Mouse (Mus musculus): ENCODE data around the gene Acer3. TPM values are rescaled to one million over a fixed set of nuclear protein-coding genes. Genes with fewer than 3 reads are reported as not detected.

Gene Acer3
- polyA plus RNA-seq, 1 experiment from 2014 or later, result 23.2 TPM

DNA sequence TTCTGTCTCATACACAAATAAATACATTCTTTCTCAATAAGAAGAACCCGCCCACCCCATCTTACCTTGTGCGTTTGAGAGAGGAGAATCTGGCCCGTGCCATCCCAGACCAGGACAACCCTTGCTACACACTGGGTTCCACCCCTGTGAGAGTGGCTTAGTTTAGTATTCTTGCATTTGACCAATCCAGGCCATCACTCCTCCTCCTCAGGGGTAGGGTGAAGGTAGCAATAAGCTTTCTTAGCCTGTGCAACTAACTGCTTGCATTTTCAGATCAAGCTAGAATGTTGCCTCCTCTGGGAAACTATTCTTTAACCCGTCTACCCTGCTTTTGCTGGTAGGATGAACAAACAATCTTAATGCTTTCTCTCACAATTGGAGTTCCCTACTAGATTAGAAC, 121.6 kb downstream of the Acer3 start, which contains the start of gene B3gnt6:
Gene B3gnt6 (minus strand): TSS at position 101 of the 400 bp plus-strand sequence.
- H3K36me3 ChIP-seq (ENCODE audit: control insufficient read depth, insufficient read depth), result no peaks in the 10 kb centered on the region
- H3K4me2 ChIP-seq (ENCODE audit: low read depth, low read length), result no peak within 1 kb of the TSS
- H3K4me3 ChIP-seq (ENCODE audit: low read depth, low read length), result no peak within 1 kb of the TSS
- H3K9me3 ChIP-seq (replicated peaks; ENCODE audit: control insufficient read depth, low read length), result no peaks in the 10 kb centered on the region
- ATAC-seq (ENCODE audit: low read depth), result no peak
- 73% methylated on average over 4 of the region's 4 CpGs for WGBS (ENCODE audit: insufficient replicate concordance)
- no peak within 1 kb of the TSS for H3K9ac ChIP-seq (ENCODE audit: low read depth, low read length)
- H3K4me1 ChIP-seq (ENCODE audit: control insufficient read depth, low read depth, low read length), result peaks cover under 1% of the 10 kb centered on the region
- H3K27ac ChIP-seq (ENCODE audit: low read length), result no peak within 1 kb of the TSS
- peaks cover 20% of the 10 kb centered on the region for H3K27me3 ChIP-seq (ENCODE audit: control insufficient read depth, insufficient read depth, low read depth, low read length)

DNA sequence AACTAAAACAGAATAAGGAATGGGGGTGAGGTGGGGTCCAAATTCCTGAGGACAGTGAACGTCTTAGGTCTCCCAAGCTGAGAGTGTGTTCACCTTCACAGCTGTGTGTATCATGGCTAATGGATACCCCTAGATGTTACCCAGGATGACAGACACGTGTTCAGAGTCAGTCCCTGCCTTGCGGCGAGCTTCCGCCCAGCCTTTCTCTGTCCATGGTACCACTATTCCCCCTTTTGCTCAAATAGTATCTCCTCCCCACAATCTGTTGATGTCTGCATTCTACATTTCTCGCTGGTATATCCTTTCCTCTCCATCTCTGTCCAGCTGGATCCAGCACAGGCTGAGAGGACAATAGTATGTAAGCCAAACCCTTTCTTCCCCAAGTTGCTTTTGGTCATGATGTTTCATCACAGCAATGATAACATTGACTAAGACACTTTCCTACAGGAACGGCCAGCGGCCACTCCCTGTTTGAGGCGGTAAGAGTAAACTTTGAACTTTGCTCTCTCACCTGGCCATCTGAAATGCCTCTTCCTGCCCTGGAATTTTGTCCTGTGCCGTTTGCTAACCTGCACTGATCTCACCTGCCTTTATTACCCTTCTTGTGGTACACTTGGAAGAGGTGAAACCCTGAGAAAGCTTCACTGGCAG, 125.7 kb downstream of the Acer3 start:
- peaks cover 45% of the 10 kb centered on the region for H3K27me3 ChIP-seq (ENCODE audit: control insufficient read depth, insufficient read depth, low read depth, low read length)
- 23% methylated on average over 10 of the region's 10 CpGs for WGBS (ENCODE audit: insufficient replicate concordance)
- no peak for ATAC-seq (ENCODE audit: low read depth)

DNA sequence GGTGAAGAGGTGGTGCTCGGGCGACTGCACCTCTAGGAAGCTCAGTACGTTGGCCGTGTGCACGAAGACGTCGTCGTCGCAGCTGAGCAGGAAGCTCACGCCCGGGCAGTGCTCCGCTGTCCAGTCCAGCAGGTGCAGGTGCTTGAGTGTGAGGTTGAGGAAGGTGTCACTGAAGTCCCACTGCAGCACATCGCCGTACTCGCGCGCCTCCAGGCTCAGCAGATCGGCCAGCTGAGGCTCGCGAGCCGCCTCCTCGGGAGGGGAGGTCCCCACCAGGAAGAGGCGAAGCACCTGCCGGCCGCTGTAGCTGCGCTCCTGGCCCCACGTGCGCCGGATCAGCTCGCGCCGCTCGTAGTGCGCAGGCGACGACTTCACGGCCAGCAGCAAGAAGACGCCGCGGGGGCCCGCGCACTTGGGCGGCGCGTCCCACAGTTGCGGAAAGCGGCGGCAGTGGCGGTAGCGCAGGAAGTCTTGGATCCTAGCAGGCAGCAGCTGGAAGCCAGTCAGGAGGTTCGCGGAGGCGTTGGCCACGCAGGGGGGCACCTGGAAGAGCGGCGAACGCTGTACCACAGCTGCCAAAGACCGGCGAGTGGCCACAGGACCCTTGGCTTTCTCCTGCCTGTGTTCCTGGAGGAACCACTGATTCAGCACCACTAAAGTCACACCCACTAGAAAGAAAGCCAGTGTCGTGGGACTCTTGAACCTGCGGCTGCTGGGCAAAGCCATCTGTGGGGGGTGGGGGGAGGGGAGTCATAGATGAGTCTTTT, 126.8 kb downstream of the Acer3 start:
- peak overlapping the region; percentile 39 for H3K4me3 ChIP-seq (ENCODE audit: low read depth, low read length)
- H3K27ac ChIP-seq (ENCODE audit: low read length), result no peak overlapping the region
- no peak overlapping the region for H3K9ac ChIP-seq (ENCODE audit: low read depth, low read length)
- ATAC-seq (ENCODE audit: low read depth), result no peak
- WGBS (ENCODE audit: insufficient replicate concordance), result 2% methylated on average over 61 of the region's 61 CpGs
- H3K36me3 ChIP-seq (ENCODE audit: control insufficient read depth, insufficient read depth), result no peaks in the 10 kb centered on the region
- peaks cover 45% of the 10 kb centered on the region for H3K27me3 ChIP-seq (ENCODE audit: control insufficient read depth, insufficient read depth, low read depth, low read length)
- peak overlapping the region; percentile 50 for H3K4me2 ChIP-seq (ENCODE audit: low read depth, low read length)
- peaks cover 17% of the 10 kb centered on the region for H3K4me1 ChIP-seq (ENCODE audit: control insufficient read depth, low read depth, low read length)
- no peaks in the 10 kb centered on the region for H3K9me3 ChIP-seq (replicated peaks; ENCODE audit: control insufficient read depth, low read length)

More for the DNA sequence above, 125.7 kb downstream of the Acer3 start:
- Histone ChIP-seq H3K4me1 (ENCODE audit: control insufficient read depth, low read depth, low read length) (peaks cover 11% of the 10 kb centered on the region), H3K9ac (ENCODE audit: low read depth, low read length) (no peak overlapping the region), H3K27ac (ENCODE audit: low read length) (no peak overlapping the region), H3K4me3 (ENCODE audit: low read depth, low read length) (no peak overlapping the region), H3K9me3 (replicated peaks; ENCODE audit: control insufficient read depth, low read length) (no peaks in the 10 kb centered on the region), H3K4me2 (ENCODE audit: low read depth, low read length) (no peak overlapping the region), H3K36me3 (ENCODE audit: control insufficient read depth, insufficient read depth) (no peaks in the 10 kb centered on the region)

DNA sequence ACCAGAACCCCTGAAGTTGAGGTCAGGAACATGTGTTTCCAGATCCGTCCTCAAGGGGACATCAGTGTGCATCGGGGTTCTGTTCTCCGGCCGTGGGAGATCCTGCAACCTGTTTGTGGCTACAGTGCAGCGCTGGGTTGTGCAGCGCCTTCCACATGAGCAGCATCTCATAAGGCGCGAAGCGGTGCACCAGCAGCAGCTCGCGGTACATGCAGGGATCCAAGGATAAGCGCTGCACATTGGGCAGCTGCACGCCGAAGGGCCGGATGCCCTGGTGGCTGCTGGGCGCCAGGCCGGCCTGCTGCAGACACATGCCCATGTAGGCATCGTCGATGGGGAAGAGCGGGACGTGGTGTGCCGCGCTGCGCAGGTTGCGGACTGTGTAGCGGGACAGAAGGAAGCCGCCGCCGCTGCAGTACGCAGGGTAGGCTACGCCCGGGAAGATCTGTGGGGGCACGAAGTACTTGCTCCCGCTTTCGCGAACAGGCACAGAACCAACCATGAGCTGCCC, 127.4 kb downstream of the Acer3 start:
- H3K36me3 ChIP-seq (ENCODE audit: control insufficient read depth, insufficient read depth), result no peaks in the 10 kb centered on the region
- no peak overlapping the region for H3K9ac ChIP-seq (ENCODE audit: low read depth, low read length)
- 4% methylated on average over 36 of the region's 36 CpGs for WGBS (ENCODE audit: insufficient replicate concordance)
- H3K27ac ChIP-seq (ENCODE audit: low read length), result no peak overlapping the region
- H3K27me3 ChIP-seq (ENCODE audit: control insufficient read depth, insufficient read depth, low read depth, low read length), result peaks cover 45% of the 10 kb centered on the region
- ATAC-seq (ENCODE audit: low read depth), result peak; percentile 26; the same call in 1 of the 2 replicates
- peaks cover 17% of the 10 kb centered on the region for H3K4me1 ChIP-seq (ENCODE audit: control insufficient read depth, low read depth, low read length)
- H3K4me3 ChIP-seq (ENCODE audit: low read depth, low read length), result peak overlapping the region; percentile 39
- no peaks in the 10 kb centered on the region for H3K9me3 ChIP-seq (replicated peaks; ENCODE audit: control insufficient read depth, low read length)
- H3K4me2 ChIP-seq (ENCODE audit: low read depth, low read length), result peak overlapping the region; percentile 50

DNA sequence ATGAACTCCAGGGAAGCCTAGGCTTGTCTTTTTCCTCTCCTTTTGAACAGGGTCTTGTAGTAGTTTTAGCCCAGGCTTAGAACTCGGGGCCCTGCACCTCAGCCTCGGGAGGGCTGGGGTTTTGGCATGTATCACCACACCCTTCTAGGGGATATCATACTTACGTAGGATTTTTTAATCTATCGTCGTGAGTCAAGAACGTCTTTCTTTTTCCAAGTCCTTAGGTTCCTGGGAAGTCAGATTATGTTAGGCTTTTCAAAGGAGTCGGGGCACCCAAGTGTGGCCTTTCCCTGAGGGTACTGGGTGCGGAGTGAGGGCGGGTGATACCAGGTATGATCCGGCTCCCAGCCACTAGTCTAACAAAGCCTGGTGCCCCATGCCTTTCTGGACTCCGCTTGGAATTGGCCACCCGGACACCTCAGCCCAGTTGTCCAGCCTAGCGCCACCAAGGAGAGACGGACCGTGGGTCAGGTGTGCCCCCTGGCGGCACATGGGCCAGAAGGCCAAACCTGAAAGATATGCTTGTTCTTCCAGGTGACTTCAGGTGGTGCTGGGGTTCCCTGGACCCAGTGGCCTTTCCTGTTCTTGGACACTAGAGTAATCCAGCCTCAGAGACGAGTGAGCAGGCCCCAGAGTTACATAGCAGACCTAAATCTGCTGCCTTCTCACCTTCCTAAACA, 129.3 kb downstream of the Acer3 start:
- H3K27ac ChIP-seq (ENCODE audit: low read length), result no peak overlapping the region
- ATAC-seq (ENCODE audit: low read depth), result peak; percentile 22; the same call in 1 of the 2 replicates
- peaks cover 45% of the 10 kb centered on the region for H3K27me3 ChIP-seq (ENCODE audit: control insufficient read depth, insufficient read depth, low read depth, low read length)
- H3K4me3 ChIP-seq (ENCODE audit: low read depth, low read length), result no peak overlapping the region
- H3K9ac ChIP-seq (ENCODE audit: low read depth, low read length), result no peak overlapping the region
- no peaks in the 10 kb centered on the region for H3K36me3 ChIP-seq (ENCODE audit: control insufficient read depth, insufficient read depth)
- WGBS (ENCODE audit: insufficient replicate concordance), result 53% methylated on average over 17 of the region's 17 CpGs
- H3K4me2 ChIP-seq (ENCODE audit: low read depth, low read length), result no peak overlapping the region
- peaks cover 17% of the 10 kb centered on the region for H3K4me1 ChIP-seq (ENCODE audit: control insufficient read depth, low read depth, low read length)
- no peaks in the 10 kb centered on the region for H3K9me3 ChIP-seq (replicated peaks; ENCODE audit: control insufficient read depth, low read length)

DNA sequence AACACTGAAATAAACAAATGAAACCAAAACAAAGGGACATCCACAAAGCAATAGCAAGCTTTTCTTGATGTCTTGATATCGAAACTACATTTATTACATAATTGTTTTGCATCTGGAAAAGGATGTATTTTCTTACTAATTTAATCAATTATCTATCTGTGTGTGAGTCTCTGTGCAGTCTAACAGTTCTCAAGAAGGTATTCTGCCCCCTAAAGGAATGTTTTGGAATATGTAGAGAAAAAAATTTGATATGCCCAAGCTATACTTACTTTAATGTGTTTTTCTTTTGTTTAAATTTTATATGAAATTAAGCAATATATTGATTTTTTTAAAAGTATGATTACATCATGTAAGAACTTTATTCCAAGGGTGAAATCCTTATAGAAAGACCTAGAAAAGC, 130.4 kb downstream of the Acer3 start:
- H3K4me3 ChIP-seq (ENCODE audit: low read depth, low read length), result no peak overlapping the region
- no peak overlapping the region for H3K27ac ChIP-seq (ENCODE audit: low read length)
- H3K36me3 ChIP-seq (ENCODE audit: control insufficient read depth, insufficient read depth), result no peaks in the 10 kb centered on the region
- peaks cover 37% of the 10 kb centered on the region for H3K27me3 ChIP-seq (ENCODE audit: control insufficient read depth, insufficient read depth, low read depth, low read length)
- H3K4me2 ChIP-seq (ENCODE audit: low read depth, low read length), result no peak overlapping the region
- H3K4me1 ChIP-seq (ENCODE audit: control insufficient read depth, low read depth, low read length), result peaks cover 17% of the 10 kb centered on the region
- ATAC-seq (ENCODE audit: low read depth), result no peak
- no peaks in the 10 kb centered on the region for H3K9me3 ChIP-seq (replicated peaks; ENCODE audit: control insufficient read depth, low read length)
- no peak overlapping the region for H3K9ac ChIP-seq (ENCODE audit: low read depth, low read length)
- 54% methylated on average over 1 of the region's 1 CpGs for WGBS (ENCODE audit: insufficient replicate concordance)

DNA sequence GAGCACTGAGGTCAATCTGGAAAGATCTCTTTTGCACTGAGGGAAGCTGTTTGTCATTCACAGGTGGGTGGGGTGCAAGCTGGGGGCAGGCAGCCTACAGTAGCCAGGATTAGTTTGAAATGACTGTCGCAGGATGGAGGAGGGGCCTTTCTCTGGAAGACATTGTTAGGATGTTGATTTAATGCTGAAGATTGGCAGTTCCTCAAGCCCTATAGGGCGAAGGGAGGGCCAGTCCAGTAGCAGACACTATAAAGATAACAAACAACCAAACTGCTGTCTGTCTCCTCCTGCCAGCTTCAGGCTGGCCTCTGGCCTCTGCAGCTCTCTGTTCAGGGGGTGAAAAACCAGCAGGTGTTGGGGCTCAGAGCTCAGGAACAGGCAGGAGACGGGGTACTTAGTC, 131.3 kb downstream of the Acer3 start:
- Histone ChIP-seq H3K27ac (ENCODE audit: low read length) (no peak overlapping the region), H3K9ac (ENCODE audit: low read depth, low read length) (no peak overlapping the region), H3K4me2 (ENCODE audit: low read depth, low read length) (no peak overlapping the region), H3K4me1 (ENCODE audit: control insufficient read depth, low read depth, low read length) (peaks cover 17% of the 10 kb centered on the region), H3K27me3 (ENCODE audit: control insufficient read depth, insufficient read depth, low read depth, low read length) (peaks cover 29% of the 10 kb centered on the region), H3K9me3 (replicated peaks; ENCODE audit: control insufficient read depth, low read length) (no peaks in the 10 kb centered on the region), H3K36me3 (ENCODE audit: control insufficient read depth, insufficient read depth) (no peaks in the 10 kb centered on the region), H3K4me3 (ENCODE audit: low read depth, low read length) (no peak overlapping the region)
- ATAC-seq (ENCODE audit: low read depth), result no peak; the same call in 1 of the 2 replicates
- WGBS (ENCODE audit: insufficient replicate concordance), result 21% methylated on average over 3 of the region's 3 CpGs

DNA sequence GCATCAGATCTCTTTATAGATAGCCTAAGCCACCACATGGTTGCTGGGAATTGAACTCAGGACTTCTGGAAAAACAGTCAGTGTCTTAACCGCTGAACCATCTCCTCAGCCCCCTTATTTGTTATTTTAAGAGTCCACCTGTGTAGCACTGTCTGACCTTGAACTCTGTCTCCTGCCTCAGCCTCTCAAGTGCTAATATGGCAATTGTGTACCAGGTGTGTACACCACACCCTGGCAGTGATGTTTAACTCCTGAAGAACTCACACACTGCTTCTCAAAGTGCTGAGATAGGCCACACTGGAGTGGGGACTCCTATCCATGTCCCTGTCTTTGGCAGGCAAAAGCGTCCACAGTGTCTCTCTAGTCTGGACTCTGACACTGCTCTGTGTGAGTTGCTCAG, 132.3 kb downstream of the Acer3 start:
- Histone ChIP-seq H3K4me1 (ENCODE audit: control insufficient read depth, low read depth, low read length) (peaks cover 10% of the 10 kb centered on the region), H3K9ac (ENCODE audit: low read depth, low read length) (no peak overlapping the region), H3K36me3 (ENCODE audit: control insufficient read depth, insufficient read depth) (no peaks in the 10 kb centered on the region), H3K4me3 (ENCODE audit: low read depth, low read length) (no peak overlapping the region), H3K4me2 (ENCODE audit: low read depth, low read length) (no peak overlapping the region), H3K27me3 (ENCODE audit: control insufficient read depth, insufficient read depth, low read depth, low read length) (peaks cover 18% of the 10 kb centered on the region), H3K9me3 (replicated peaks; ENCODE audit: control insufficient read depth, low read length) (no peaks in the 10 kb centered on the region), H3K27ac (ENCODE audit: low read length) (no peak overlapping the region)
- no peak for ATAC-seq (ENCODE audit: low read depth)
- 77% methylated on average over 2 of the region's 2 CpGs for WGBS (ENCODE audit: insufficient replicate concordance)

Measured in liver, embryonic 16.5 days (tissue).